Mouse (Mus musculus): ENCODE measurements around the gene Baiap2l1.

DNA sequence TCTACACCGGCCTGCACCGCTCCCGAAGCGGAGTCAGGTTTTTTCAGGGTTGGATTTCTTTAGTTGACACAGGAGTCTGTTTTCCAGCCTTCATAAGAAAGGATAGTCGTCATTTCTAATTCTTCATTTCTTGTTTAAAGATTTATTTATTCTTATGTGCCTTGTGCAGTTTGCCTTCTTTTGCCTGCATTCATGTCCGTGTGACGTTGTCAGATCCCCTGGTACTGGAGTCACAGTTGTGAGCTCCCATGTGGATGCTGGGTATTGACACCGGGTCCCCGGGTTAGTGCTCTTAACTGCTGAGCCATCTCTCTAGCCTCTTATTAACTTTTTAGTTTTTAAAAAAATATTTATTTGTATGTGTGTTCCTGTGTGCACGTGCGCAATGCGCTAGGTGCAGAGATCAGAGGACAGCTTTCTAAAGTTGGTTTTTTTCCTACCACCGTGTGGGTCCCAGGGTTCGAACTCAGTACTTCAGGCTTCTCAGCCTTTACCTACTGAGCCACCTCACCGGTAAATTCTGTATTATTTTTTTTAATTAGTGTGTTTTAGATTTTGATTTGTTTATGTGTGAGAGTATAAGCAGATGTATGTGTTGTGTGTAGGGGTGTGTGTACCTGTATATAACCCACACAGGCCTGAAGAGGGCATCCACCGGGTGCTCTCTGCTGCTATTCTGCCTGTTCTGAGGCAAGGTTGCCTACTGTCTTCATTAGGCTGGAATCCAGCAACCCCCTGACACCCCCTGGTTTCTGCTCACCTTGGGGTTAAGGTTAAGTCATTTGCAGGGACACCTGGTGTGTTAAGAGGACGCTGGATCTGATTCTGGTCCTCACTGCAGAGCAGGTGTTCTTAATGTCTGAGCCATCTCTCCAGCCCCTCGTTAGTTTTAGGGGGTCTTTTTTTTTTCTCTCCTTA lies 133.8 kb downstream of the Baiap2l1 start:
- TF ChIP-seq POLR2A (IDR thresholded peaks at IDR 0.05; ENCODE audit: control insufficient read depth, extremely low read depth, insufficient read depth, low read length, poor library complexity) (no peak), CTCF (IDR thresholded peaks at IDR 0.05; ENCODE audit: borderline replicate concordance, control insufficient read depth, extremely low read depth, insufficient read depth, low read length, poor library complexity) (no peak)

Data from thymus, adult 2 months (tissue).